Mouse (Mus musculus): Measurements from ENCODE around the gene Snx29.

DNA sequence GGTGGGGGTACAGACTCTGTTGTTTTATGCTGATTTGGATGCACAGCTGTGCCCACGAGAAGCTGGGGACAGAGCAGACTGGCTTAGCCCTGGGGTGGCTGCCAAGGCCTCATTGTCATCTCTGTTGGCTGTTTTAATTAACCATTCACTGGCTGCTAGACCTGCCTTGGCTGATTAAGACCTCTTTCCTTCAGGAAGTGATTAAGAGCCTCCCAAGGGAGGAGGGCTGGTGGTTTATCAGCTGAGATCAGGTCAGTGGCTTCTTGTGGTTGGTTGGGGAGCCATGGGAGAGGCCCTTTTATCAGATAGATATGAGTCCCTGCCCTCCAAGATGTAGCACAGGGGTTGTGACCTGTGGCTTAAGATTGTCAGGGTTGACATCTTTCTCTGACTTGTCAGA lies 46.9 kb downstream of the Snx29 start:
- TF ChIP-seq POLR2A (IDR thresholded peaks at IDR 0.05; ENCODE audit: insufficient read depth, low read depth, low read length) = no peak
- no peak for TF ChIP-seq CTCF (IDR thresholded peaks at IDR 0.05; ENCODE audit: insufficient read depth, low read depth, low read length)
